Comparison of ENCODE assay signal across 15 mouse cellular contexts in genomic region chr9:99390201-99390600, GRCm38 (mm10). TPM values are rescaled to one million over a fixed set of nuclear protein-coding genes. Genes with fewer than 3 reads are reported as not detected.
DNase-seq lines count a peak whose midpoint lies in the region; ATAC-seq and TF ChIP-seq lines count a peak whose summit lies in the region.
"Had no signal": no experiment of that assay in that cellular context is flagged by ENCODE, and none has a peak within 500 bp of the region (broad histone marks: within the 10 kb centered on the region; RNA-seq: fewer than 3 reads in every experiment).

No protein-coding gene starts in this region.

- H3K27ac ChIP-seq in kidney, embryonic 14.5 days (ENCODE audit: low read depth, low read length) = no peak overlapping the region
- H3K27ac ChIP-seq in liver, embryonic 14.5 days = no peak overlapping the region
- no peak overlapping the region for H3K27ac ChIP-seq in stomach, postnatal 0 days (replicated peaks)
- H3K27ac ChIP-seq: lung, embryonic 15.5 days; midbrain, embryonic 12.5 days had no signal

- no peak for ATAC-seq in kidney, embryonic 14.5 days (ENCODE audit: low FRiP score, low TSS enrichment)
- 0 out of 2 replicates have a peak, but pooled peaks have one; percentile 37 for ATAC-seq in liver, embryonic 14.5 days (ENCODE audit: insufficient read depth)
- peak; percentile 84 for ATAC-seq in stomach, postnatal 0 days (ENCODE audit: low FRiP score, low TSS enrichment)
- no peak for ATAC-seq in inflammation-experienced regulatory T-cells, adult 6 months
- ATAC-seq: CD4-positive, CD25-positive, alpha-beta regulatory T cell, adult 4 months; forebrain, postnatal 0 days had no signal

- H3K4me2 ChIP-seq in kidney, embryonic 14.5 days (replicated peaks; ENCODE audit: low read depth, low read length) = no peak overlapping the region
- H3K4me2 ChIP-seq in liver, embryonic 14.5 days (ENCODE audit: low read depth) = no peak overlapping the region
- H3K4me2 ChIP-seq in stomach, postnatal 0 days (replicated peaks; ENCODE audit: low read depth) = no peak overlapping the region
- H3K4me2 ChIP-seq: lung, embryonic 15.5 days; midbrain, embryonic 12.5 days had no signal

- H3K9ac ChIP-seq in kidney, embryonic 14.5 days (ENCODE audit: low read depth, low read length) = no peak overlapping the region
- no peak overlapping the region for H3K9ac ChIP-seq in liver, embryonic 14.5 days (replicated peaks)
- no peak overlapping the region for H3K9ac ChIP-seq in stomach, postnatal 0 days (ENCODE audit: low read length)
- H3K9ac ChIP-seq: forebrain, postnatal 0 days; lung, embryonic 15.5 days; midbrain, embryonic 12.5 days had no signal

- H3K27me3 ChIP-seq in kidney, embryonic 14.5 days (ENCODE audit: control insufficient read depth, insufficient read depth, low read length) = no peaks in the 10 kb centered on the region
- no peaks in the 10 kb centered on the region for H3K27me3 ChIP-seq in liver, embryonic 14.5 days (ENCODE audit: control insufficient read depth, insufficient read depth, low read length)
- H3K27me3 ChIP-seq in stomach, postnatal 0 days (ENCODE audit: control insufficient read depth, insufficient read depth, low read length) = no peaks in the 10 kb centered on the region
- H3K27me3 ChIP-seq: lung, embryonic 15.5 days; midbrain, embryonic 12.5 days had no signal

- H3K4me3 ChIP-seq in kidney, embryonic 14.5 days (ENCODE audit: low read length) = no peak overlapping the region
- H3K4me3 ChIP-seq in liver, embryonic 14.5 days (ENCODE audit: insufficient read depth in 1 of 2, low read depth in 2 of 2, low read length in 2 of 2) = no peak overlapping the region
- H3K4me3 ChIP-seq in stomach, postnatal 0 days (ENCODE audit: low read depth, low read length) = no peak overlapping the region
- H3K4me3 ChIP-seq: erythroblast, embryonic 14.5 days; lung, embryonic 15.5 days; midbrain, embryonic 12.5 days had no signal

- no peak for TF ChIP-seq EP300 in liver, embryonic 14.5 days (IDR thresholded peaks at IDR 0.05; ENCODE audit: low read depth)
- TF ChIP-seq EP300 in stomach, postnatal 0 days (optimal IDR thresholded peaks at IDR 0.05) = no peak

- H3K36me3 ChIP-seq in kidney, embryonic 14.5 days (ENCODE audit: control insufficient read depth, insufficient read depth, low read length) = no peaks in the 10 kb centered on the region
- H3K36me3 ChIP-seq in liver, embryonic 14.5 days (replicated peaks; ENCODE audit: control insufficient read depth, insufficient read depth, low read depth) = no peaks in the 10 kb centered on the region
- H3K36me3 ChIP-seq in stomach, postnatal 0 days (ENCODE audit: control insufficient read depth, insufficient read depth, low read length) = no peaks in the 10 kb centered on the region
- H3K36me3 ChIP-seq: lung, embryonic 15.5 days had no signal

- H3K4me1 ChIP-seq in kidney, embryonic 14.5 days (ENCODE audit: control insufficient read depth, insufficient read depth, low read length) = no peaks in the 10 kb centered on the region
- H3K4me1 ChIP-seq in liver, embryonic 14.5 days (replicated peaks; ENCODE audit: control insufficient read depth in 2 of 2, insufficient read depth in 2 of 2, low read length in 1 of 2) = peaks cover 0 to 5% of the 10 kb centered on the region in 2 experiments; a peak in 2 of 4 replicates
- H3K4me1 ChIP-seq in stomach, postnatal 0 days (replicated peaks; ENCODE audit: control insufficient read depth, insufficient read depth) = no peaks in the 10 kb centered on the region
- H3K4me1 ChIP-seq: lung, embryonic 15.5 days; midbrain, embryonic 12.5 days had no signal

- 59% methylated on average over 5 of the region's 5 CpGs for WGBS in kidney, embryonic 14.5 days
- WGBS in liver, embryonic 14.5 days (ENCODE audit: insufficient replicate concordance) = 43% methylated on average over 5 of the region's 5 CpGs
- 50% methylated on average over 5 of the region's 5 CpGs for WGBS in stomach, postnatal 0 days

- H3K9me3 ChIP-seq in kidney, embryonic 14.5 days (ENCODE audit: control insufficient read depth, low read length) = no peaks in the 10 kb centered on the region
- H3K9me3 ChIP-seq in liver, embryonic 14.5 days (ENCODE audit: control insufficient read depth, low read length) = no peaks in the 10 kb centered on the region
- no peaks in the 10 kb centered on the region for H3K9me3 ChIP-seq in stomach, postnatal 0 days (ENCODE audit: control insufficient read depth, low read length)
- H3K9me3 ChIP-seq: lung, embryonic 15.5 days; midbrain, embryonic 12.5 days had no signal

- TF ChIP-seq CTCF in liver, embryonic 14.5 days (IDR thresholded peaks at IDR 0.05; ENCODE audit: low read depth) = no peak
- no peak for TF ChIP-seq CTCF in stomach, postnatal 0 days (IDR thresholded peaks at IDR 0.05; ENCODE audit: low read depth)

- peak; percentile 71 for DNase-seq in kidney, adult 9 months
- DNase-seq in ovary, postnatal 14 days (ENCODE audit: low spot score) = peak; percentile 21
- no peak for DNase-seq in ovary, postnatal 10 days (ENCODE audit: low spot score)
- no peak for DNase-seq in liver, embryonic 14.5 days (ENCODE audit: low read depth in 3 of 3, low spot score in 3 of 3)
- DNase-seq in stomach, postnatal 0 days (ENCODE audit: low spot score) = peak; percentile 68
- DNase-seq: adrenal gland, postnatal 14 days; cerebellum, postnatal 10 days; forebrain, postnatal 0 days; thymus, postnatal 25 days had no signal

RNA-seq across cellular contexts. Expression of gene Esyt3, which starts 31.8 kb away (rescaled TPM):
- 0.17 and 0.76 TPM in 2 replicates for polyA plus RNA-seq in kidney, embryonic 14.5 days (2014; fragmentation: Nextera tagmentation; extraction: Ambion mirVana)
- 0.01 TPM in 2 replicates for polyA plus RNA-seq in liver, embryonic 14.5 days (2012; rRNA removed)
- not detected in 2 replicates for polyA plus RNA-seq in liver, embryonic 14.5 days (2014; fragmentation: Nextera tagmentation; extraction: Ambion mirVana)
- 9.5 and 9.6 TPM in 2 replicates for polyA plus RNA-seq in stomach, postnatal 0 days (2015; fragmentation: Nextera tagmentation; extraction: Ambion mirVana)
- polyA plus RNA-seq in inflammation-experienced regulatory T-cells, adult 6 months (2017; shearing (Covaris generic)) = under 1 TPM in 2 of 3 experiments, not detected in 1; 0.43 to 0.48 TPM
- polyA plus RNA-seq: CD4-positive, CD25-positive, alpha-beta regulatory T cell, adult 4 months; erythroblast, embryonic 14.5 days had no signal

RNA-seq across cellular contexts. Expression of gene Mras, which starts 47.0 kb away (rescaled TPM):
- polyA plus RNA-seq in kidney, embryonic 14.5 days (2014; fragmentation: Nextera tagmentation; extraction: Ambion mirVana) = 9.9 and 11.8 TPM in 2 replicates
- polyA plus RNA-seq in liver, embryonic 14.5 days (2012; rRNA removed) = 2.0 and 2.7 TPM in 2 replicates
- polyA plus RNA-seq in liver, embryonic 14.5 days (2014; fragmentation: Nextera tagmentation; extraction: Ambion mirVana) = 3.5 TPM in 2 replicates
- 5.9 and 10.2 TPM in 2 replicates for polyA plus RNA-seq in stomach, postnatal 0 days (2015; fragmentation: Nextera tagmentation; extraction: Ambion mirVana)
- under 1 TPM in 1 of 3 experiments, not detected in 2; 0.32 TPM for polyA plus RNA-seq in inflammation-experienced regulatory T-cells, adult 6 months (2017; shearing (Covaris generic))
- polyA plus RNA-seq: CD4-positive, CD25-positive, alpha-beta regulatory T cell, adult 4 months; erythroblast, embryonic 14.5 days had no signal

Comparison
In these comparisons a context has a peak if more than half of its experiments do, and no peak if none do; other contexts are left out.
1. DNase-seq: peak in kidney, adult 9 months (single experiment), ovary, postnatal 14 days (single experiment) and stomach, postnatal 0 days (single experiment); none in ovary, postnatal 10 days (single experiment) and liver, embryonic 14.5 days (0 of 3).
2. ATAC-seq: peak in liver, embryonic 14.5 days (single experiment) and stomach, postnatal 0 days (single experiment); none in kidney, embryonic 14.5 days (single experiment) and inflammation-experienced regulatory T-cells, adult 6 months (single experiment).